Mouse (Mus musculus): ENCODE measurements at regions not wholly inside any gene's neighbourhood (a gene's known extent, or its start where the extent isn't known, plus 50 kb on each side); places are given as distances from the start of the nearest gene placed in this dataset.

- H3K36me3 ChIP-seq: no peaks in the 10 kb centered on the region
- H3K4me3 ChIP-seq: no peak overlapping the region
- DNase-seq (ENCODE audit: low spot score): no peak
- H3K27me3 ChIP-seq (ENCODE audit: low read depth, poor library complexity, severe bottlenecking): no peaks in the 10 kb centered on the region
- H3K4me1 ChIP-seq: peaks cover 5% of the 10 kb centered on the region; the same call in 1 of the 2 replicates
- no peak overlapping the region for H3K27ac ChIP-seq
- WGBS: 97% methylated on average over 1 of the region's 1 CpGs
- H3K9me3 ChIP-seq (replicated peaks): no peaks in the 10 kb centered on the region
These were observed 158.8 kb upstream of the Trim24 start for GRCm38 (mm10) chr6:37711766-37712165.

- no peaks in the 10 kb centered on the region for H3K9me3 ChIP-seq (replicated peaks)
These were observed 157.2 kb upstream of the Trim24 start for GRCm38 (mm10) chr6:37713411-37713810.

DNA sequence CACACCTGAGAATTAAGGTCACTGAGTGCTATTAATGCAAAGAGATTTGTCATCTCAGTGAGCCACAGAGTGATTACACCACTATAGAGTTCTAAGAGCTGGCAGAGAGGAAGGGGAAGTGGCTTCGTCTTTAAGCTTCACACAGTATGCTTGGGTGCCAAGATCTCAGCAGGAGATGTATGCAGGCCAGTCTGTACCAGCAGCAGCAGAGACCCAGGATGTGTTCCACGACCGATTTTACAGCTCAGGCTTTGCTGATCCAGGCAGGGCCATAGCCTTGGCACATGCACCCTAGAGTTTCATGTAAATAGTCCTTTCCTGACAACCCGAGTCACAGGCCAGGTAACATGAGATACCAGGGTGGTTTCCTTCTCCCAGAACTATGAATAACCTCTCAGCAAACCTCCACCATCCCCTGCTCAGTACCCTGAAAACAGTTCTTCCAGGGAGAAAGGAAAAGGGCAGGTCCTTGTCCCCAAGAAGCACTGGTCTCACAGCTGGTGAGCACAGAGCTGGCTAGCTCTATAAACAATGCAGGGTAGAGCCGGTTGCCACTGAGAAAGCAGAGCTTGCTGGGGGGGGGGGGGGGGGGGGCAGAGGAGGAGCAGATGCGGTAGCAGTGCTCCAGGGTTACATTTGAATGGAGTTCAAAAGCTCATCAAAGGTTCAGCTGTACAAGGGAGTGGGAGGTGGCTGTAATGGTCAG, 156.2 kb upstream of the Trim24 start:
- 15% methylated on average over 6 of the region's 6 CpGs for WGBS
- no peak overlapping the region for H3K27ac ChIP-seq
- no peaks in the 10 kb centered on the region for H3K9me3 ChIP-seq (replicated peaks)
- no peaks in the 10 kb centered on the region for H3K36me3 ChIP-seq
- no peaks in the 10 kb centered on the region for H3K27me3 ChIP-seq (ENCODE audit: low read depth, poor library complexity, severe bottlenecking)
- H3K4me3 ChIP-seq: no peak overlapping the region
- no peak for DNase-seq (ENCODE audit: low spot score)
- H3K4me1 ChIP-seq: peaks cover 5% of the 10 kb centered on the region; the same call in 1 of the 2 replicates

More at GRCm38 (mm10) chr6:37713411-37713810, 157.2 kb upstream of the Trim24 start:
- Histone ChIP-seq H3K27ac (no peak overlapping the region), H3K4me3 (no peak overlapping the region), H3K4me1 (peaks cover 5% of the 10 kb centered on the region; the same call in 1 of the 2 replicates), H3K27me3 (ENCODE audit: low read depth, poor library complexity, severe bottlenecking) (no peaks in the 10 kb centered on the region), H3K36me3 (no peaks in the 10 kb centered on the region)
- DNase-seq (ENCODE audit: low spot score): no peak
- WGBS: 88% methylated on average over 4 of the region's 4 CpGs

GRCm38 (mm10) chr6:37721736-37722135, 148.9 kb upstream of the Trim24 start:
- Histone ChIP-seq H3K4me1 (no peaks in the 10 kb centered on the region), H3K4me3 (no peak overlapping the region), H3K9me3 (replicated peaks) (no peaks in the 10 kb centered on the region), H3K27ac (no peak overlapping the region), H3K36me3 (no peaks in the 10 kb centered on the region), H3K27me3 (ENCODE audit: low read depth, poor library complexity, severe bottlenecking) (no peaks in the 10 kb centered on the region)
- no peak for DNase-seq (ENCODE audit: low spot score)
- WGBS: 76% methylated on average over 1 of the region's 1 CpGs

DNA sequence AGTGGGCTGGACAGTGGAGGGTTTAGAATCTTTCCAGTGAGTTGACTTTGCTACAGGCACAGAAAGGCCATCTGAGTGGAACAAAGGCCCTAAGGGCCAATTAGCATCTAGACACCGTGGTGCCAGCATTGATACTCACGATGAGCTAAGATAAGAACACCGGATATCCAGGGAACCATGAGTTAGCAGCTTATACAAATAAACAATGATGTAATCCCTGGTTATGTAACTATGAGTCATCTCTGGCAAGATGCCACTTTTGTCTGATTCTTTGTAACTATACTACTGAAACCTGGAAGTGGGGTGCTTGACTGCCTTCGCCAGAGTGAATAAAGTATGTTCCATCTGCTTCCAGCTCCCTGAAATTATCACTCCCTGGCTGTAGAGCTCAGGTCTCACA, 147.3 kb upstream of the Trim24 start:
- 84% methylated on average over 4 of the region's 4 CpGs for WGBS
- no peak overlapping the region for H3K27ac ChIP-seq
- H3K9me3 ChIP-seq (replicated peaks): no peaks in the 10 kb centered on the region
- H3K27me3 ChIP-seq (ENCODE audit: low read depth, poor library complexity, severe bottlenecking): no peaks in the 10 kb centered on the region
- H3K4me3 ChIP-seq: no peak overlapping the region
- H3K36me3 ChIP-seq: no peaks in the 10 kb centered on the region
- no peaks in the 10 kb centered on the region for H3K4me1 ChIP-seq
- DNase-seq (ENCODE audit: low spot score): no peak

GRCm38 (mm10) chr6:37724240-37724639, 146.4 kb upstream of the Trim24 start:
- Histone ChIP-seq H3K4me3 (no peak overlapping the region), H3K36me3 (no peaks in the 10 kb centered on the region), H3K4me1 (no peaks in the 10 kb centered on the region), H3K27me3 (ENCODE audit: low read depth, poor library complexity, severe bottlenecking) (no peaks in the 10 kb centered on the region), H3K9me3 (replicated peaks) (no peaks in the 10 kb centered on the region), H3K27ac (no peak overlapping the region)
- 86% methylated on average over 5 of the region's 5 CpGs for WGBS
- DNase-seq (ENCODE audit: low spot score): no peak

DNA sequence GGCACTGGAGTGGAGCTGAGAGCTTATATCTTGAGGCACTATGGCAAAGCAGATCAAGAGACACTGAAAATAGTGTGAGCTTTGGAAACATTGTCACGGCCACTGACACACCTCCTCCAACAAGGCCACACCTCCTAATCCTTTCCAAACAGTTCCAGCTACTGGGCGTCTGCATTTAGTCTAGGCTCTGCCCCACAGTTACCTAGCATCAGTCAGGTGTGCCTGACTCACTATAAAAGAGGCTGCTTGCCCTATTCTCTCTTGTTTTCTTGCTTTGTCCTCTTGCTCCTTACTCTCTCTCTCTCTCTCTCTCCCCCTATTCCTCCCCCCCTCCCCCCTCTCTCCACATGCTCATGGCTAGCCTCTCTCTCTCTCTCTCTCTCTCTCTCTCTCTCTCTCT, 142.0 kb upstream of the Trim24 start:
- no peak for DNase-seq (ENCODE audit: low spot score)
- 86% methylated on average over 2 of the region's 2 CpGs for WGBS
- Histone ChIP-seq H3K27ac (no peak overlapping the region), H3K4me1 (peaks cover 17% of the 10 kb centered on the region; the same call in 1 of the 2 replicates), H3K27me3 (ENCODE audit: low read depth, poor library complexity, severe bottlenecking) (no peaks in the 10 kb centered on the region), H3K4me3 (no peak overlapping the region), H3K9me3 (replicated peaks) (no peaks in the 10 kb centered on the region), H3K36me3 (no peaks in the 10 kb centered on the region)

DNA sequence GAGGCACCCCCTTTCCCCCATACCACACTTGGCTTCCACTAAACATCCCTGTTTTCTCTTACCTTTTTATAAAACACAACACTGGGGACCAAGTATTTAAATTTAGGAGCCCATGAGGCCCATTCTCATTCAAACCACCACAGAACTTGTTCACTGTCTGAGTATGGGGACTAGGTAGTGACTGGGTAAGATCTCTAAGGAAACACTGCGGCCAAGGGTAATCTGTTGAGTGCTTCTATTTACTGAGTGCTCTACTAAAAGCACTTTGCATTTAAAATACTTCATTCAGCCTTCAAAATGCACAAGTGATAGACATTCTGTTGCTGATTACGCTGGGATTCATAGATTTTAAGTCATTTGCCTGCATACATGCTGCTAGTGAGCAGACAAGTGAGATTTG, 141.4 kb upstream of the Trim24 start:
- no peaks in the 10 kb centered on the region for H3K27me3 ChIP-seq (ENCODE audit: low read depth, poor library complexity, severe bottlenecking)
- no peak overlapping the region for H3K4me3 ChIP-seq
- peaks cover 17% of the 10 kb centered on the region; the same call in 1 of the 2 replicates for H3K4me1 ChIP-seq
- DNase-seq (ENCODE audit: low spot score): no peak
- no peaks in the 10 kb centered on the region for H3K36me3 ChIP-seq
- WGBS: 90% methylated on average over 2 of the region's 2 CpGs
- no peak overlapping the region for H3K27ac ChIP-seq
- H3K9me3 ChIP-seq (replicated peaks): no peaks in the 10 kb centered on the region

GRCm38 (mm10) chr6:37730500-37731239, 139.9 kb upstream of the Trim24 start:
- H3K9me3 ChIP-seq (replicated peaks): no peaks in the 10 kb centered on the region
- H3K4me3 ChIP-seq: no peak overlapping the region
- peak overlapping the region; percentile 46; the same call in 1 of the 2 replicates for H3K27ac ChIP-seq
- H3K36me3 ChIP-seq: no peaks in the 10 kb centered on the region
- WGBS: 74% methylated on average over 8 of the region's 8 CpGs
- H3K4me1 ChIP-seq: peaks cover 17% of the 10 kb centered on the region; the same call in 1 of the 2 replicates
- no peak for DNase-seq (ENCODE audit: low spot score)
- no peaks in the 10 kb centered on the region for H3K27me3 ChIP-seq (ENCODE audit: low read depth, poor library complexity, severe bottlenecking)

DNA sequence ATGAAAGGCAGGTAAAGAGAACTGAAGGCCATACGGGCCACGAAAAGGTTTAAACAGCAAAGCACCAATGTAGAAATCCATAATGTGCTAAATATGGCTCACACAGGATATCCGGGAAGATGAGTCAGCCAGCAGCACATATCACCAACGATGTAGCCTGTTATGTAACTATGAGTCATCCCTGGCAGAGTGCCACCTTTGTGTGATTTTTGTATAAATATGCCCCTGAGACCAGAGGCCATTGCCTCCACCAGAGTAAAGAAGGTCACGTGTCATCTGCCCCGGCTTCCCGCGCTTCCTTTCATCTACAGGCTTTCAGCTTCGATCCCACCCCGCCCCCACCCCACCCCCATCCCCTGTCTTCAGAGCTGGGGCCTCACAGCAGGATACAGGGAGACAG, 138.2 kb upstream of the Trim24 start:
- H3K9me3 ChIP-seq (replicated peaks): no peaks in the 10 kb centered on the region
- no peak for DNase-seq (ENCODE audit: low spot score)
- H3K36me3 ChIP-seq: no peaks in the 10 kb centered on the region
- no peak overlapping the region for H3K27ac ChIP-seq
- H3K4me1 ChIP-seq: peaks cover 17% of the 10 kb centered on the region; the same call in 1 of the 2 replicates
- 47% methylated on average over 10 of the region's 10 CpGs for WGBS
- no peak overlapping the region for H3K4me3 ChIP-seq
- no peaks in the 10 kb centered on the region for H3K27me3 ChIP-seq (ENCODE audit: low read depth, poor library complexity, severe bottlenecking)

- no peaks in the 10 kb centered on the region for H3K36me3 ChIP-seq
- DNase-seq (ENCODE audit: low spot score): no peak
- WGBS: 85% methylated on average over 4 of the region's 4 CpGs
These were observed 135.2 kb upstream of the Trim24 start for GRCm38 (mm10) chr6:37735288-37735961.

DNA sequence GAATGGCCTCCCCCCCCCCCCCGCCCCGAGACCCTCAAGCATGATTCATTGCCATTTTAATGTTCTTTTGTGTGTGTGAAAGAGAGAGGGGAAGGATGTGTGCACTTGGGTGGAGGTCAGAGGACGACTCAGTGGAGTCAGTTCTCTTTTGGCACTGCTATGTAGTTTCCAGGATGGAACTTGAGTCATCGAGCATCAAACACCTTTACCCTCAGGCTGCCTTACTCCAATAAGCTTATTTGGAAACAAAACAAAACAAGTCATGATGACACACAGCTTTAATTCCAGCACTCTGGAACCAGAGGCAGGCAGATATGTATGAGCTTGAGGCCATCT, 134.7 kb upstream of the Trim24 start:
- H3K27ac ChIP-seq: no peak overlapping the region
- no peak overlapping the region for H3K4me3 ChIP-seq
- H3K27me3 ChIP-seq (ENCODE audit: low read depth, poor library complexity, severe bottlenecking): no peaks in the 10 kb centered on the region
- H3K4me1 ChIP-seq: peaks cover 8% of the 10 kb centered on the region; the same call in 1 of the 2 replicates
- H3K9me3 ChIP-seq (replicated peaks): no peaks in the 10 kb centered on the region
- no peak for DNase-seq (ENCODE audit: low spot score)
- WGBS: 88% methylated on average over 4 of the region's 4 CpGs
- H3K36me3 ChIP-seq: no peaks in the 10 kb centered on the region

More at GRCm38 (mm10) chr6:37735288-37735961, 135.2 kb upstream of the Trim24 start:
- Histone ChIP-seq H3K27me3 (ENCODE audit: low read depth, poor library complexity, severe bottlenecking) (no peaks in the 10 kb centered on the region), H3K9me3 (replicated peaks) (no peaks in the 10 kb centered on the region), H3K4me3 (no peak overlapping the region), H3K4me1 (peaks cover 13% of the 10 kb centered on the region; the same call in 1 of the 2 replicates), H3K27ac (no peak overlapping the region)
